Mouse (Mus musculus): Measurements from ENCODE around the gene Sh3pxd2a.

Gene Sh3pxd2a

GRCm38 (mm10) chr19:47348395-47349016 is 115.7 kb downstream of the Sh3pxd2a start:
- CTCF ChIA-PET, result interaction anchor here (0.5 to 0.6 kb wide), 2 partner anchors 153 to 327 kb away, joined by 3 to 5 read pairs; no protein-coding TSS in a partner anchor

- CTCF ChIA-PET, result no interaction called here
These were observed 117.1 kb downstream of the Sh3pxd2a start for GRCm38 (mm10) chr19:47347021-47347643.

- CTCF ChIA-PET, result no interaction called here
These were observed 117.6 kb downstream of the Sh3pxd2a start for GRCm38 (mm10) chr19:47346606-47347005.

GRCm38 (mm10) chr19:47345851-47346568 is 118.2 kb downstream of the Sh3pxd2a start:
- CTCF ChIA-PET, result interaction anchor here (0.6 to 1.3 kb wide), 2 partner anchors 10 to 74 kb away, joined by 3 to 6 read pairs; no protein-coding TSS in a partner anchor

GRCm38 (mm10) chr19:47343422-47343821 is 120.8 kb downstream of the Sh3pxd2a start:
- CTCF ChIA-PET, result no interaction called here

- CTCF ChIA-PET, result no interaction called here
These were observed 125.0 kb downstream of the Sh3pxd2a start for GRCm38 (mm10) chr19:47339165-47339564.

GRCm38 (mm10) chr19:47338396-47339164 is 125.6 kb downstream of the Sh3pxd2a start:
- CTCF ChIA-PET, result interaction anchor here (0.8 kb wide), 1 partner anchor 156 kb away, joined by 11 read pairs; no protein-coding TSS in a partner anchor

- CTCF ChIA-PET, result interaction anchor here (0.5 to 1.1 kb wide), 4 partner anchors 19 to 155 kb away, joined by 3 to 11 read pairs (median 6); no protein-coding TSS in a partner anchor
These were observed 126.5 kb downstream of the Sh3pxd2a start for GRCm38 (mm10) chr19:47337743-47338142.

GRCm38 (mm10) chr19:47337191-47337590 is 127.0 kb downstream of the Sh3pxd2a start:
- CTCF ChIA-PET, result interaction anchor here (0.5 to 1.1 kb wide), 3 partner anchors 19 to 95 kb away, joined by 3 to 7 read pairs (median 5); no protein-coding TSS in a partner anchor

- CTCF ChIA-PET, result no interaction called here
These were observed 128.9 kb downstream of the Sh3pxd2a start for GRCm38 (mm10) chr19:47335262-47335661.

- CTCF ChIA-PET, result no interaction called here
These were observed 129.5 kb downstream of the Sh3pxd2a start for GRCm38 (mm10) chr19:47334713-47335112.

- CTCF ChIA-PET, result interaction anchor here (0.6 kb wide), 1 partner anchor 95 kb away, joined by 5 read pairs; no protein-coding TSS in a partner anchor
These were observed 133.4 kb downstream of the Sh3pxd2a start for GRCm38 (mm10) chr19:47330743-47331227.

GRCm38 (mm10) chr19:47329102-47329501 is 135.1 kb downstream of the Sh3pxd2a start:
- CTCF ChIA-PET, result no interaction called here

GRCm38 (mm10) chr19:47327896-47328882 is 136.0 kb downstream of the Sh3pxd2a start:
- CTCF ChIA-PET, result no interaction called here

GRCm38 (mm10) chr19:47325881-47326280 is 138.3 kb downstream of the Sh3pxd2a start:
- CTCF ChIA-PET, result no interaction called here

- CTCF ChIA-PET, result interaction anchor here (0.6 kb wide), 1 partner anchor 1274 kb away, joined by 16 read pairs; no protein-coding TSS in a partner anchor
These were observed 140.9 kb downstream of the Sh3pxd2a start for GRCm38 (mm10) chr19:47323096-47323849.

GRCm38 (mm10) chr19:47320331-47320668 is 143.9 kb downstream of the Sh3pxd2a start:
- CTCF ChIA-PET, result no interaction called here

GRCm38 (mm10) chr19:47319521-47320330 is 144.5 kb downstream of the Sh3pxd2a start:
- CTCF ChIA-PET, result interaction anchor here (0.6 kb wide), 2 partner anchors 204 to 394 kb away, joined by 3 to 4 read pairs; no protein-coding TSS in a partner anchor

Data from spleen, embryonic (tissue).